In genomic region chr11:71008321-71008720, GRCm38 (mm10) we compare ENCODE assay signal across 17 mouse cellular contexts. TPM values are rescaled to one million over a fixed set of nuclear protein-coding genes. Genes with fewer than 3 reads are reported as not detected.
DNase-seq lines count a peak whose midpoint lies in the region; ATAC-seq and TF ChIP-seq lines count a peak whose summit lies in the region.
"Had no signal": no experiment of that assay in that cellular context is flagged by ENCODE, and none has a peak within 500 bp of the region (broad histone marks: within the 10 kb centered on the region; RNA-seq: fewer than 3 reads in every experiment).

No protein-coding gene starts in this region.

- H3K4me2 ChIP-seq in heart, postnatal 0 days (ENCODE audit: low read depth, low read length), result no peak overlapping the region
- H3K4me2 ChIP-seq: embryonic facial prominence, embryonic 12.5 days; limb, embryonic 13.5 days; neural tube, embryonic 15.5 days had no signal

- no peak for TF ChIP-seq EP300 in heart, postnatal 0 days (IDR thresholded peaks at IDR 0.05; ENCODE audit: low read depth)

- H3K4me3 ChIP-seq in gastrocnemius, adult 2 months, result no peak overlapping the region
- no peak overlapping the region for H3K4me3 ChIP-seq in heart, postnatal 0 days (ENCODE audit: low read depth, low read length)
- H3K4me3 ChIP-seq: embryonic facial prominence, embryonic 12.5 days; left cerebral cortex, adult 2 months; limb, embryonic 13.5 days; midbrain, embryonic 10.5 days; neural tube, embryonic 15.5 days had no signal

- H3K27me3 ChIP-seq in heart, postnatal 0 days (ENCODE audit: control insufficient read depth, insufficient read depth, low read length), result no peaks in the 10 kb centered on the region
- H3K27me3 ChIP-seq: embryonic facial prominence, embryonic 12.5 days; limb, embryonic 13.5 days; neural tube, embryonic 15.5 days had no signal

- intact Hi-C loops in gastrocnemius, adult 2 months (cut with DNase I), result no loop called here

- H3K9ac ChIP-seq in heart, postnatal 0 days (replicated peaks; ENCODE audit: low read depth, low read length), result no peak overlapping the region
- H3K9ac ChIP-seq: embryonic facial prominence, embryonic 12.5 days; limb, embryonic 13.5 days; liver, postnatal 0 days; neural tube, embryonic 15.5 days had no signal

- peaks cover 40% of the 10 kb centered on the region for H3K36me3 ChIP-seq in heart, postnatal 0 days (replicated peaks; ENCODE audit: control insufficient read depth, insufficient read depth, low read length)

- DNase-seq in gastrocnemius, adult 2 months, result peak; percentile 37
- no peak for DNase-seq in gastrocnemius, postnatal 10 days
- peak; percentile 11 for DNase-seq in lung, postnatal 10 days
- DNase-seq in lung, postnatal 4 days, result no peak
- peak; percentile 22 for DNase-seq in heart, postnatal 0 days (ENCODE audit: low spot score)
- peak; percentile 64 for DNase-seq in skeletal muscle tissue, adult 2 months (ENCODE audit: low read depth, low spot score)
- no peak for DNase-seq in left cerebral cortex, adult 11 months (ENCODE audit: low spot score)
- DNase-seq in frontal cortex, adult 2 months (ENCODE audit: extremely low spot score in 1 of 2, low spot score in 1 of 2), result no peak
- DNase-seq: cerebellum, adult 18-20 months; kidney, adult 9 months; liver, postnatal 0 days; thymus, adult 2 months had no signal

- H3K4me1 ChIP-seq in heart, postnatal 0 days (ENCODE audit: control insufficient read depth, insufficient read depth), result peaks cover 6% of the 10 kb centered on the region

- no peak for ATAC-seq in heart, postnatal 0 days (ENCODE audit: insufficient read depth, low read depth)
- ATAC-seq: liver, postnatal 0 days had no signal

- H3K9me3 ChIP-seq in heart, postnatal 0 days (replicated peaks; ENCODE audit: control insufficient read depth, low read length), result no peaks in the 10 kb centered on the region
- H3K9me3 ChIP-seq: embryonic facial prominence, embryonic 12.5 days; limb, embryonic 13.5 days; midbrain, embryonic 10.5 days; neural tube, embryonic 15.5 days had no signal

- H3K27ac ChIP-seq in gastrocnemius, adult 2 months, result peak overlapping the region; percentile 56
- peak overlapping the region; percentile 8; the same call in 1 of the 2 replicates for H3K27ac ChIP-seq in heart, postnatal 0 days (ENCODE audit: low read depth)
- H3K27ac ChIP-seq: embryonic facial prominence, embryonic 12.5 days; left cerebral cortex, adult 2 months; limb, embryonic 13.5 days; midbrain, embryonic 10.5 days; neural tube, embryonic 15.5 days had no signal

- TF ChIP-seq CTCF in gastrocnemius, adult 2 months (IDR thresholded peaks at IDR 0.05), result no peak
- TF ChIP-seq CTCF in heart, postnatal 0 days (IDR thresholded peaks at IDR 0.05; ENCODE audit: low read depth), result no peak

- 77% methylated on average over 3 of the region's 3 CpGs for WGBS in heart, postnatal 0 days

RNA-seq across cellular contexts. Expression of gene Dhx33, which starts 4.1 kb away (rescaled TPM):
- total RNA-seq in gastrocnemius, adult 2 months (2021), result 10 to 100 TPM in 1 of 2 experiments, 1 to 10 TPM in 1; 8.4 to 10.3 TPM
- 10 to 100 TPM; 10.7 to 13.3 TPM for total RNA-seq in gastrocnemius, postnatal 10 days (2021)
- 19.6 and 20.6 TPM in 2 replicates for total RNA-seq in heart, postnatal 0 days (2014; rRNA removed; ENCODE audit: low replicate concordance)
- polyA plus RNA-seq in heart, postnatal 0 days (2015; fragmentation: Nextera tagmentation; extraction: Ambion mirVana), result 5.8 and 6.3 TPM in 2 replicates
- polyA plus RNA-seq in frontal cortex, adult 2 months (2012; rRNA removed), result 23.8 and 26.1 TPM in 2 replicates

RNA-seq across cellular contexts. Expression of gene Mis12, which starts 11.1 kb away (rescaled TPM):
- 1 to 10 TPM; 3.1 to 5.0 TPM for total RNA-seq in gastrocnemius, adult 2 months (2021)
- 1 to 10 TPM; 5.4 to 8.2 TPM for total RNA-seq in gastrocnemius, postnatal 10 days (2021)
- 3.1 and 5.5 TPM in 2 replicates for total RNA-seq in heart, postnatal 0 days (2014; rRNA removed; ENCODE audit: low replicate concordance)
- polyA plus RNA-seq in heart, postnatal 0 days (2015; fragmentation: Nextera tagmentation; extraction: Ambion mirVana), result 11.2 and 11.4 TPM in 2 replicates
- 13.4 and 13.5 TPM in 2 replicates for polyA plus RNA-seq in frontal cortex, adult 2 months (2012; rRNA removed)

RNA-seq across cellular contexts. Expression of gene Derl2, which starts 11.3 kb away (rescaled TPM):
- total RNA-seq in gastrocnemius, adult 2 months (2021), result 10 to 100 TPM; 14.8 TPM
- total RNA-seq in gastrocnemius, postnatal 10 days (2021), result 10 to 100 TPM; 15.2 to 17.4 TPM
- total RNA-seq in heart, postnatal 0 days (2014; rRNA removed; ENCODE audit: low replicate concordance), result 30.0 and 37.3 TPM in 2 replicates
- polyA plus RNA-seq in heart, postnatal 0 days (2015; fragmentation: Nextera tagmentation; extraction: Ambion mirVana), result 32.3 and 36.5 TPM in 2 replicates
- polyA plus RNA-seq in frontal cortex, adult 2 months (2012; rRNA removed), result 18.8 and 19.0 TPM in 2 replicates

RNA-seq across cellular contexts. Expression of gene 6330403K07Rik, which starts 25.0 kb away (rescaled TPM):
- total RNA-seq in gastrocnemius, adult 2 months (2021), result under 1 TPM in 1 of 2 experiments, not detected in 1; 0.36 TPM
- 1 to 10 TPM; 4.0 to 5.5 TPM for total RNA-seq in gastrocnemius, postnatal 10 days (2021)
- 4.4 and 5.4 TPM in 2 replicates for total RNA-seq in heart, postnatal 0 days (2014; rRNA removed; ENCODE audit: low replicate concordance)
- polyA plus RNA-seq in heart, postnatal 0 days (2015; fragmentation: Nextera tagmentation; extraction: Ambion mirVana), result 6.0 and 8.1 TPM in 2 replicates
- polyA plus RNA-seq in frontal cortex, adult 2 months (2012; rRNA removed), result 367 and 395 TPM in 2 replicates

RNA-seq across cellular contexts. Expression of gene C1qbp, which starts 25.5 kb away (rescaled TPM):
- 100 to 1,000 TPM; 102 to 146 TPM for total RNA-seq in gastrocnemius, adult 2 months (2021)
- 100 to 1,000 TPM; 158 to 183 TPM for total RNA-seq in gastrocnemius, postnatal 10 days (2021)
- 10.3 and 20.6 TPM in 2 replicates for total RNA-seq in heart, postnatal 0 days (2014; rRNA removed; ENCODE audit: low replicate concordance)
- 308 and 311 TPM in 2 replicates for polyA plus RNA-seq in heart, postnatal 0 days (2015; fragmentation: Nextera tagmentation; extraction: Ambion mirVana)
- 79.9 and 94.5 TPM in 2 replicates for polyA plus RNA-seq in frontal cortex, adult 2 months (2012; rRNA removed)

Comparison
In these comparisons a context has a peak if more than half of its experiments do, and no peak if none do; other contexts are left out.
1. DNase-seq: peak in gastrocnemius, adult 2 months (single experiment), lung, postnatal 10 days (single experiment), heart, postnatal 0 days (single experiment) and skeletal muscle tissue, adult 2 months (single experiment); none in gastrocnemius, postnatal 10 days (single experiment), lung, postnatal 4 days (0 of 2), left cerebral cortex, adult 11 months (single experiment) and frontal cortex, adult 2 months (0 of 2).